Mouse (Mus musculus) gastrocnemius, postnatal 36 days (tissue): ENCODE data around the gene Slc25a38. TPM values are rescaled to one million over a fixed set of nuclear protein-coding genes. Genes with fewer than 3 reads are reported as not detected.
A peak's percentile ranks its signal among the peaks of the same experiment; 100 is the strongest.

Source experiments
- DNase-seq, 2 experiments: peaks; one replicate each; pipeline ENCODE4 v3.0.0; 2022
- intact Hi-C: fragments of 180-260 bp; cut with DNase I; formaldehyde crosslinking; loops from one replicate; pipeline ENCODE4 v1.15.1; 2025
- total RNA-seq, 2 experiments: library from RNA; stranded (reverse); gene quantifications; 2 replicates each; pipeline ENCODE4 v1.2.3; 2021

The Slc25a38 gene
- total RNA-seq, 2 experiments from 2014 or later: 7.8 to 9.2 TPM

DNA sequence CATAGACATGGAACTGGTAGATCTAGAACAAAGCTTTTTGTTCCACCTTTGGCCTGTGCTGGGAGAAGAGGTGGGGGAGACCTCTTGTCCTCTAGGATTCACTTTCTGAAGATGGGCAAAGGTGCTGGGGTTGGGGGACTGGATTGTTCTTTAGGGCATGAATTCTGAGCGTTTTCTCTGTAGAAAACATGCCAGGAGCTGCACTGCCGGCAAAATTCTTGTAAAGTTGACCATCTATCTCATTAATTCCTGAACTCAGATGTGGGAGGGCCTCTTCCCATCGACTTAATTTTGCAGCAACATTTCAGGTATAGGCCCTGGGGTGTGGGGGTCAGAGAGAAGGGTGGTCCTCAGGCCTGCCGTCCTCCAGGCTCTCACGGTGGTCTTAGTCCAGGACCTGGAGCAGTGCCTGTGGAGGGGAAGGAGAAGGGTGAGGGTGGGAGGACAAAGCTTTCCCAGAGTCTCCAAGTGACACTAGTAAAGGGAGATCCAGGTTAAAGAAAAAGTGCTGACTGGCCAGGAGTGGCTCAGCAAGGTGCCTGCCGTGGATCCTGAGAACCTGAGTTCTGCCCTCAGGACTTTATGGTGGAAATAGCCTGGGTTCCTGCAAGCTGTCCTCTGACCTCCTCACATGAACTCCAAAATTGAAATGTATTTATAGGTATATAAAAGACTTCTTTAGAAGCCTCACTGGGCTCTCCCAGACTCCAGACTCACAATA is 23.7 kb downstream of the Slc25a38 start:
- intact Hi-C loops: loop anchor here (10.0 kb wide), 1 partner anchor 441 kb away; the partner anchor contains the start of gene Rpl14
- DNase-seq: no peak

DNA sequence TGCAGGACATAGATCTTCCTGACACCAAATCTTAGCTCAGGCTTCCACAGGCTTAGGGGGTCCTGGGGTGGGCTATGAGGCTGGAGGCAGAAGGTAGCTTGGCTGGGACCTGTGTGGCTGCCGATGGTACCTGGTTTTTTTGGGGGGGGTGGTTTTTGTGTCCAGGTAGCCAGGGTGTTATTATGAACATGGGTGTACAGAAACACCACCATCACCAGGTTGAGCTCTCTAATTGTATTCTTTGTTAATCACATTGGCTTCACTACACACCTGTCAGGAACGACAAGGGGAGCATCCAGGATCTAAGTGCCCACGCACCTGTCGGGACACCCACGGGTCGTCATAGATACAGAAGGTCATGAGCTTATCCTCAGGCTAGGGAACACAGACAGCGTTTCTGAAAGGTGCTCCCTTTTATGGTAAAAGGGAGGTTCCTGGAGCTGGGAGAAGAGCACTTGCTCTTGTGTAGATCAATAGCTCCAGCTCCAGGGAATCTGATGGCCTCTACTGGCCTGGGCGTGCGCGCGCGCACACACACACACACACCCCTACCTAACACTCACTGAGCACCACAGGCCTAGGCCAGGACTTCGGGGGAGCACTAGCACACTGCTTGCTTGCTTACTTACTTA is 24.5 kb downstream of the Slc25a38 start:
- intact Hi-C loops: loop anchor here (10.0 kb wide), 1 partner anchor 440 kb away; the partner anchor contains the start of gene Rpl14
- DNase-seq: no peak

DNA sequence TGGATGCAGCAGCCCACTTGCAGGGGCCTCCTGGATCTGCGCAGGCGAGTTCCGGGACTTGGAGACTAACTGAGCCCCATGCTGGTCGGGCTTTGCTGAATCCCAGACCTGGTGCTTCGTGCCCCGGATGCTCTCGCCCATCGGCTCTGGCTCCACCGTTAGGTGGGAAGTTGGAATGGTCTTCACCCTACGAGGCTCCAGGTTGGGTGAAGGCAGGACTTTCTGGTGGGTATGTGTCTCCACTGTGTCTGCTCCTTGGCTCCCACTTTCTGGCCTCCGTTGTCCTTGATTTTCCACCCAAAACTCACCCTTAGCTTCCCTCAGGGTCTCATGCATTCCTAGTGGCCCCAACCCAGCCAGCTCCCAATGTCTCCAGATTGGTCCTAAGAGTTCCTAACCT is 25.3 kb downstream of the Slc25a38 start:
- no peak for DNase-seq
- intact Hi-C loops: loop anchor here (10.0 kb wide), 1 partner anchor 439 kb away; the partner anchor contains the start of gene Rpl14

DNA sequence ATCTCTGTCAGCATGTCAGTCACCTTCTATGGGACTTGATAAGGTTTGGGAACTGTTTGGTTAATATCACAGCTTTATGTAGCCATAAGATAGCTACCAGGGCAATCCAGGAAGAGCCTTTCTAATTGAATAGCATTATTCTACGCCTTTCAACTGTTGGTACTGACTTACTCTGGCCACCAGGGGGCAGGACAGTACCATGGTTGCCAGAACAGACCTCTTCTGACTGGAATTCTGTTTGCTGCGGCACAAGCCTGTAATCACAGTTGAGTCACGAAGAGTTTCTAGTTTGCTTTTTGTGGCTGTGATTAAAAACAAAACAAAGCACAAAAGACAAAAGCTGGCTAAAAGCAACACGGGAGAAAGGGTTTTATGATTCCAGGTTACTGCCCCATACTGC is 30.5 kb downstream of the Slc25a38 start:
- DNase-seq: peak; percentile 44 to 66
- intact Hi-C loops: no loop called here

DNA sequence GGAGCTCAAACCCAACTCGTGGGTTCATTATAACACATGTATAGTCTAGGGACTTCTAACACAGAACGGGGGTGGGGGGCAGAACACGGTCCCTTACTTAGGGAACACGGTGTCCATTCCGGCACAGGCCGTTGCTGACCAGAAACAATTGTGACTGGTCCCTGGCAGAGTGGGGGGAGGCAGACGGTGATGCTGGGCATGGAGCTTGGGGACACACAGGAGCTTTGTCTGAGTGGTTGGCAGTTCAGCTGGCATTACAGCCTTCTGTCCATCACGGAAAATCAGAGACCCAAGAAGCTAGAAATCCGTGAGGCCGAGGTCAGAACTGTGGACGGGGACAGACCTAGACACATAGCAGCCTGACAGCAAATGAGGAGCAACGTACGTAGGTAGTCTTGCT is 34.3 kb downstream of the Slc25a38 start:
- no peak for DNase-seq
- intact Hi-C loops: no loop called here

DNA sequence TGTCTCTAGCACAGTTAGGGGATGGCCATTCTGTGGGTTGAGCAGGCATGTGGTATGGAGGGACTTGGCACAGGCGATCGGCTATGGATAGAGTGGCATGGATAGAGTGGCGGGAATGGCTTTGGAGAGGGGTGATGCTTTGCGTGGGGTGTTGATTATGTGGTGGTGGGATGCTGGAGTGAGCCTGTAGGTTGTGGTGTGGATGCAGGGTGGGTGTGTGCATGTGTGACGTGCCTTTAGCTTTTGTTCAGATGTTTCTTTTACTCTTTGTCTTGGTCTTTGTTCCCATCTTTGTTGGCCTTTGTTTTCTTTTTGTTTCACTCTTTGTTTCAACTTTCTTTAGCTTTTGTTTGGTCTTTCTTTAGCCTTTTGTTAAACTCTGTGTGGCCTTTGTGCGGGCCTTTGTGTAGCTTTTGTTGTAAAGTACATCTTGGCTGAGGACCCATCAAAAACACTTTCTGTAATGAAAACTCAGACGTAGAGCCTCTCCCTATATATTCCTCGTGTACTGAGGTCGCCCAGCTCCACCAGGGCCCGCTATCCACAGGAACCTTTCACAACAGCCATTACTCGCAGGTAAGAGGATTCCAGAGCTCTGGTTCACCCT is 39.2 kb downstream of the Slc25a38 start, which contains the start of gene Mobp:
Gene Mobp (plus strand): TSS at position 486 of the 607 bp plus-strand sequence.
- DNase-seq: no peak
- intact Hi-C loops: no loop called here

DNA sequence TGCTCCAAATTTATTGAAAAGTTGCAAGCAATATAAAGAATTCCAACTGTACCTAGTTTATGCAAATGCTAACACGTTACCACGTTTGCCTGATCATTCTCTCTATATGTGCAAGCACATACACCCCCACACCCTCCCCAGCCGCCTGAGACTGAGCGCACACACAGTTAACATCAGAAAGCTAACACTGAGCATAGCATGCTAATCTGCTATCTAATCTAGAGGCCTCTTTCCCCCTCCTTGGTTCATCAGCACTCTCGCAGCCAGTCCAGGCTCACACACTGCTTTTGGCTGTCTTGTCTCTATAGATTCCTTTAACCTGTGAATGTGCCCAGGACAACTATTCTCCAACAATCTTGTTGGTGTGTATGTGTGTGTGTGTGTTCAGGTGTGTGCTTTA is 41.0 kb downstream of the Slc25a38 start:
- intact Hi-C loops: no loop called here
- DNase-seq: no peak

DNA sequence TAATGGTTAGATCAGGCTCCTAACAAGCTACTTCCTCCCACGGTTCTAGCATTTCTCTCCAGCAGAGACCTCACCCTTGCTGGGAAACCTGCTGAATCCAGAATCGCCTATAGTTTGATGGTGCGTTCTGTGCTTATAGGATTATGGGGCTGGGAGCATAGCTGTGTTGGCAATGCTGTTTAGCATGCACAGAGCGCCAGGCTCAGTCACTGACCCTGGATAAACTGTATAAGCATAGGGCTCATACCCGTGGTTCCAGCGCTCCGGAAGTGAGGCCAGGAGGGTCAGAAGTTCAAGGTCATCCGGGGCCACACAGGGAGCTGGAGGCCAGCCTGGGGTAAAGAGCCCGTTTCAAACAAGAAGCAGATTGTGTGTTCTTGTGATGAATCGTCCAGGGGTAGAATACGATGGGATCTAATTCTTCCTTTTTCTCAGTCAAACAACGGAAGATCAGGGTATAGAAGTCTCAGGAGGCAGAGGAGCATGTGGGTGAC is 41.8 kb downstream of the Slc25a38 start:
- intact Hi-C loops: no loop called here
- DNase-seq: no peak

DNA sequence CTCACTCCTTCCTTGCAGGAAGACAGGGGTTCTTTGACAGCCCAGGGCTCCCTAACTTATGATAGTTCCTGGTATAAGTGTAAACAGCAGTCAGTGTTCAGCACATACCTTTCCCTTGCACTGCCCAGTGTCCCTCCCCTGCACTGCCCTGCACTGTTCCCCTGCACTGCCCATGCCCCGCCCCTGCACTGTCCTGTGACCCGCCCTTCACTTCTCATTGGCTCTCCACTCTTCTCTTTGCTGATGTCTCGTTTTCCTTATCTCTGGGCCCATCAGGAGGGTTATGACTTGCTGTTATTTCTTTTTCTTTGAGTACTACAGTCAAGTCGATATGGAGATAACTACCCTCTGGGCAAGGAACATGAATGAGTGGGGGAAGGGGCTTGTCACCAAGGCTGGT is 47.9 kb downstream of the Slc25a38 start:
- intact Hi-C loops: no loop called here
- DNase-seq: no peak

DNA sequence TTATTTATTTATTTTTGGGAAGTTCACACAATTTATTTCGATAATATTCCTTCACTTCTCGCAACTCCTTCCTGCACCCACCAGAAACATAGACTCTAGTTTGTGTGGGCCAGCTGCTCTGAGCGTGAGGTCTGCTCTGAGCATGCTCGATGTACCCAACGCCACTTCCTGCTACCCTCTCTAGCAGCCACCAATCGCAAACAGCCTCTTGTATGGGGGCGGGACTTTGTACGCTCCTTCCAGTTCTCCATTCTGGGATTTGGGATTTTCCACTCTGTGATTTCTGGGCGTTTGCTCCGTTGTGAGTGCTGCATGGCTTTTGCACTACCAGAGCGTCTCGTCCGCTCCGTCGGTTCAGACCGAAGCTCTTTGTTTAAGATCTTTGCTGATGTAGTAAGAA is 53.7 kb downstream of the Slc25a38 start:
- intact Hi-C loops: no loop called here
- no peak for DNase-seq

DNA sequence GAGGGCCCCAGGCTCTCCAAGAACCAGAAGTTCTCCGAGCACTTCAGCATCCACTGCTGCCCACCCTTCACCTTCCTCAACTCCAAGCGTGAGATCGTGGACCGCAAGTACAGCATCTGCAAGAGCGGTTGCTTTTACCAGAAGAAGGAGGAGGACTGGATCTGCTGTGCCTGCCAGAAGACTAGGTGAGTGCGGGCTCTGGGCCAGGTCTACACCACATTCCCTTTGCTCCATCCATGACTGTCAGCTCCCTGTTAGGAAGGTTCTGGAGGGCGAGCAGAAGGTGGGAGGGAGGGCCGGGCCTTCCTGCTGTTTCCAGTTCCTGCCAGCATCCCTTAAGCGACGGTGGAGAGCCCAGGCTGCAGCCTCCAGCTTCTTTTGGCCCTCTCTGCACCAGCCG is 57.7 kb downstream of the Slc25a38 start:
- intact Hi-C loops: no loop called here
- DNase-seq: no peak

DNA sequence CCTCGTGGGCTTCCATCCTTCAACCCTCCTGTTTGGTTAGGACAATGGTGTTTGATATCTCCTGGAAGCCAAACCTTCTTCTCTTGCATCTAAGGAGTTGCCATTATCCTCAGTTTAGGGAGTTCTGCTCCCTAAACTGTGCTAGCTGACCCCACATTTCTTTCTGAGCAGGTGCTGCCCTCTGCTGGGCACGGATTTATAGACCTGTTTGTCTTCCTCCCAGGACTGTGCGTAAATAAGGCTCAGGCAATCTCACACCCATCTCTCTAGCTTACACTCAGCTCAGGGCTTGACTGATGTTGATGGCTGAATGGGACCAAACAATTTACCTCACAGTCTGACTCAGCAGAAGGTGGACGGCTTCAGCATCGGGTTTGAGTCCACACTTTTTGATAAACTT is 61.1 kb downstream of the Slc25a38 start:
- intact Hi-C loops: no loop called here
- DNase-seq: peak; percentile 28 to 29

Other genes starting within 250 kb of the Slc25a38 start
- 10 to 100 TPM; 11.0 to 12.1 TPM for gene Wdr48, start 215.5 kb upstream of the Slc25a38 start, total RNA-seq
- gene Gorasp1, start 172.8 kb upstream of the Slc25a38 start, total RNA-seq: 10 to 100 TPM; 14.5 to 15.3 TPM
- gene Ttc21a, start 172.8 kb upstream of the Slc25a38 start, total RNA-seq: not detected
- gene Csrnp1, start 125.7 kb upstream of the Slc25a38 start, total RNA-seq: 10 to 100 TPM in 1 of 2 experiments, 1 to 10 TPM in 1; 3.0 to 11.0 TPM
- 100 to 1,000 TPM in 1 of 2 experiments, 10 to 100 TPM in 1; 96.9 to 125 TPM for gene Xirp1, start 86.8 kb upstream of the Slc25a38 start, total RNA-seq
- under 1 TPM; 0.28 to 0.52 TPM for gene Cx3cr1, start 40.5 kb upstream of the Slc25a38 start, total RNA-seq
- not detected for gene Ccr8, start 18.3 kb upstream of the Slc25a38 start, total RNA-seq
- 100 to 1,000 TPM; 366 to 400 TPM for gene Rpsa, start 17.3 kb downstream of the Slc25a38 start, total RNA-seq
- gene Mobp, start 39.3 kb downstream of the Slc25a38 start, total RNA-seq: not detected
- gene Myrip, start 191.1 kb downstream of the Slc25a38 start, total RNA-seq: under 1 TPM; 0.74 to 0.96 TPM